10 mouse cellular contexts compared by ENCODE assay signal in the genomic region with DNA sequence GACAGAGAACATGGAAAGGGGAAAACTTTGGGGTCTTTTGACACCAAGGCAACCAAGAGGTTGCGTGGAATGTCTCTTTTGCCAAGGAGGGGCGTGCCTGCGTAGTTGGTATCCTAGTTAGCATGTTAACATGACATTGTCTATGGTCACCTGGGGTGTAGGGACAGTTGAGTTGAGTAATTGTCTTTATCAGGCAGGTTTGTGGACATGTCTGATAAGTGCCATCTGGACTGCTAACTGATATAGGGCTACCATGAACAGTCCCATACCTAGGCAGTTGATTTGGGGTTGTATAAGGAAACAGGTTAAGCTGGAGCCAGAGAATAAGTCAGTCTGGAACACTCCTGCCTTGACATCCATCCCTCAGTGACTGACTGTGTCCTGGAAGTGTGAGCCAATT.
DNase-seq lines count a peak whose midpoint lies in the region; ATAC-seq and TF ChIP-seq lines count a peak whose summit lies in the region.
"Had no signal": no experiment of that assay in that cellular context is flagged by ENCODE, and none has a peak within 500 bp of the region (broad histone marks: within the 10 kb centered on the region; RNA-seq: fewer than 3 reads in every experiment).

No protein-coding gene starts in this region.

- TF ChIP-seq POLR2A in MEL (IDR thresholded peaks at IDR 0.05; ENCODE audit: control insufficient read depth in 1 of 2, insufficient read depth in 1 of 2, low read depth in 1 of 2, low read length in 2 of 2, poor library complexity in 1 of 2), result no peak

- no peak overlapping the region for H3K4me2 ChIP-seq in kidney, embryonic 14.5 days (replicated peaks; ENCODE audit: low read depth, low read length)
- H3K4me2 ChIP-seq in kidney, embryonic 16.5 days (replicated peaks; ENCODE audit: low read depth, low read length), result no peak overlapping the region

- H3K4me1 ChIP-seq in E14TG2a.4 (replicated peaks; ENCODE audit: low read depth, low read length) (peaks cover 77% of the 10 kb centered on the region), MEL (ENCODE audit: control insufficient read depth in 1 of 2, insufficient read depth in 2 of 2, low read length in 2 of 2) (peaks cover 20 to 66% of the 10 kb centered on the region in 2 experiments)
- H3K4me1 ChIP-seq in kidney, embryonic 14.5 days (ENCODE audit: control insufficient read depth, insufficient read depth, low read length), result peaks cover 12% of the 10 kb centered on the region
- H3K4me1 ChIP-seq in kidney, embryonic 16.5 days (ENCODE audit: insufficient read depth, low read length), result peaks cover 12% of the 10 kb centered on the region

- H3K27ac ChIP-seq in MEL (ENCODE audit: control insufficient read depth, low read depth, low read length), result no peak overlapping the region
- no peak overlapping the region for H3K27ac ChIP-seq in kidney, embryonic 14.5 days (ENCODE audit: low read depth, low read length)
- H3K27ac ChIP-seq in kidney, embryonic 16.5 days (ENCODE audit: low read length), result no peak overlapping the region

- H3K9me3 ChIP-seq in E14TG2a.4 (ENCODE audit: low read length), result no peaks in the 10 kb centered on the region
- H3K9me3 ChIP-seq in MEL (replicated peaks; ENCODE audit: insufficient read depth, low read length), result no peaks in the 10 kb centered on the region
- H3K9me3 ChIP-seq in kidney, embryonic 14.5 days (ENCODE audit: control insufficient read depth, low read length), result no peaks in the 10 kb centered on the region
- H3K9me3 ChIP-seq in kidney, embryonic 16.5 days (ENCODE audit: low read length), result no peaks in the 10 kb centered on the region
- H3K9me3 ChIP-seq: G1E had no signal

- TF ChIP-seq CTCF in E14TG2a.4 (conservative IDR thresholded peaks at IDR 0.05; ENCODE audit: low read length) (no peak), MEL (IDR thresholded peaks at IDR 0.05 in 2 of 3, conservative IDR thresholded peaks at IDR 0.05 in 1 of 3; ENCODE audit: control insufficient read depth in 1 of 3, insufficient read depth in 1 of 3, low read depth in 2 of 3, low read length in 3 of 3, poor library complexity in 1 of 3, severe bottlenecking in 1 of 3) (no peak)

- H3K36me3 ChIP-seq in E14TG2a.4 (ENCODE audit: insufficient read depth, low read length) (no peaks in the 10 kb centered on the region), MEL (ENCODE audit: control insufficient read depth in 1 of 2, insufficient read depth in 2 of 2, low read length in 2 of 2) (peaks cover 0 to 39% of the 10 kb centered on the region in 2 experiments; a peak in 2 of 4 replicates)
- no peaks in the 10 kb centered on the region for H3K36me3 ChIP-seq in kidney, embryonic 14.5 days (ENCODE audit: control insufficient read depth, insufficient read depth, low read length)
- no peaks in the 10 kb centered on the region for H3K36me3 ChIP-seq in kidney, embryonic 16.5 days (ENCODE audit: insufficient read depth, low read length)
- H3K36me3 ChIP-seq: G1E had no signal

- H3K4me3 ChIP-seq in E14TG2a.4 (replicated peaks; ENCODE audit: low read length) (0 out of 2 replicates have a peak overlapping the region, but pooled peaks have one; percentile 0), MEL (ENCODE audit: control insufficient read depth in 1 of 2, insufficient read depth in 1 of 2, low read depth in 2 of 2, low read length in 2 of 2) (no peak overlapping the region)
- no peak overlapping the region for H3K4me3 ChIP-seq in kidney, embryonic 14.5 days (ENCODE audit: low read length)
- no peak overlapping the region for H3K4me3 ChIP-seq in kidney, embryonic 16.5 days (ENCODE audit: low read length)

- no peak for ATAC-seq in kidney, embryonic 14.5 days (ENCODE audit: low FRiP score, low TSS enrichment)
- ATAC-seq in kidney, embryonic 16.5 days (ENCODE audit: low FRiP score, low TSS enrichment), result no peak

- no peak for TF ChIP-seq RAD21 in MEL (IDR thresholded peaks at IDR 0.05; ENCODE audit: low read depth, low read length)

- peak; percentile 50 to 61; a peak in 3 of 4 replicates for TF ChIP-seq EP300 in MEL (IDR thresholded peaks at IDR 0.05; ENCODE audit: low read depth in 1 of 2, low read length in 2 of 2)

- H3K9ac ChIP-seq in MEL (ENCODE audit: control insufficient read depth, low read depth, low read length, poor library complexity, severe bottlenecking), result no peak overlapping the region
- H3K9ac ChIP-seq in kidney, embryonic 14.5 days (ENCODE audit: low read depth, low read length), result no peak overlapping the region
- H3K9ac ChIP-seq in kidney, embryonic 16.5 days (replicated peaks; ENCODE audit: low read length), result no peak overlapping the region

- WGBS in kidney, embryonic 14.5 days, result 100% methylated on average over 3 of the region's 3 CpGs
- 99% methylated on average over 3 of the region's 3 CpGs for WGBS in kidney, embryonic 16.5 days

- H3K27me3 ChIP-seq in E14TG2a.4 (ENCODE audit: insufficient read depth, low read length), result no peaks in the 10 kb centered on the region
- H3K27me3 ChIP-seq in MEL (ENCODE audit: control insufficient read depth in 1 of 2, insufficient read depth in 2 of 2, low read length in 2 of 2), result no peaks in the 10 kb centered on the region
- H3K27me3 ChIP-seq in kidney, embryonic 14.5 days (ENCODE audit: control insufficient read depth, insufficient read depth, low read length), result no peaks in the 10 kb centered on the region
- no peaks in the 10 kb centered on the region for H3K27me3 ChIP-seq in kidney, embryonic 16.5 days (ENCODE audit: insufficient read depth, low read length)
- H3K27me3 ChIP-seq: CH12.LX, Patski had no signal

- peak; percentile 10 for DNase-seq in MEL (ENCODE audit: low read depth, low spot score)
- peak; percentile 14 for DNase-seq in R1 (ENCODE audit: low read depth, low spot score)
- no peak for DNase-seq in spleen, postnatal 10 days (ENCODE audit: low spot score in 2 of 2)
- DNase-seq: adrenal gland, postnatal 25 days had no signal

- no peaks in the 10 kb centered on the region for H3K79me2 ChIP-seq in MEL (ENCODE audit: control insufficient read depth, insufficient read depth, low read length, poor library complexity)

TF ChIP-seq in MEL, 35 proteins besides CTCF, POLR2A, EP300 and RAD21:
- no peak for TF ChIP-seq MXI1 (IDR thresholded peaks at IDR 0.05; ENCODE audit: low read depth, low read length)
- TF ChIP-seq GATA1 (IDR thresholded peaks at IDR 0.05; ENCODE audit: low read depth, low read length), result peak; percentile 66
- peak; percentile 73 for TF ChIP-seq TCF12 (IDR thresholded peaks at IDR 0.05; ENCODE audit: low read depth, low read length)
- no peak for TF ChIP-seq USF1 (IDR thresholded peaks at IDR 0.05; ENCODE audit: low read depth, low read length)
- peak; percentile 42; the same call in 1 of the 2 replicates for TF ChIP-seq ETS1 (IDR thresholded peaks at IDR 0.05; ENCODE audit: low read depth, low read length)
- TF ChIP-seq MAX (IDR thresholded peaks at IDR 0.05; ENCODE audit: low read length), result no peak
TF ChIP-seq in MEL: peak in this region for 3.

Comparison
In these comparisons a context has a peak if more than half of its experiments do, and no peak if none do; other contexts are left out.
1. DNase-seq: peak in MEL (single experiment) and R1 (single experiment); none in spleen, postnatal 10 days (0 of 2).